Mouse (Mus musculus) adrenal gland, postnatal 4 days (tissue): ENCODE data around the gene Atg9b. TPM values are rescaled to one million over a fixed set of nuclear protein-coding genes. Genes with fewer than 3 reads are reported as not detected.
"Not testable (repeated sequence)": the region's sequence is repeated elsewhere in the genome, so short reads cannot be mapped to it uniquely, and the experiment has no call there.

Experiments used
- DNase-seq, 2 experiments: peaks; one replicate each; pipeline ENCODE4 v3.0.0; 2021 to 2022; ENCODE audit warnings: low spot score in 2 of 2, mixed read lengths in 2 of 2
- total RNA-seq, 2 experiments: library from RNA; stranded (reverse); gene quantifications; 2 replicates each; pipeline ENCODE4 v1.2.3; 2021

Gene Atg9b
- total RNA-seq, 2 experiments from 2014 or later = 0.42 to 0.62 TPM

GRCm38 (mm10) chr5:24405389-24405876 is 13.5 kb upstream of the Atg9b start:
- no peak for DNase-seq

GRCm38 (mm10) chr5:24404594-24405360 is 12.8 kb upstream of the Atg9b start:
- DNase-seq = no peak

GRCm38 (mm10) chr5:24401969-24402368 is 10.0 kb upstream of the Atg9b start:
- DNase-seq = no peak

GRCm38 (mm10) chr5:24400911-24401605 is 9.1 kb upstream of the Atg9b start:
- no peak for DNase-seq

- no peak for DNase-seq
These were observed 8.4 kb upstream of the Atg9b start for GRCm38 (mm10) chr5:24400362-24400761.

GRCm38 (mm10) chr5:24399686-24400085 is 7.7 kb upstream of the Atg9b start:
- no peak for DNase-seq

GRCm38 (mm10) chr5:24396254-24396653 is 4.3 kb upstream of the Atg9b start:
- DNase-seq = not testable (repeated sequence)

GRCm38 (mm10) chr5:24394165-24394894 is 2.4 kb upstream of the Atg9b start:
- DNase-seq = peak; percentile 82 to 90

GRCm38 (mm10) chr5:24393392-24393997 is 1.6 kb upstream of the Atg9b start, which contains the start of gene Abcb8:
Gene Abcb8, plus strand, starts transcription at chr5:24393663.
- peak; percentile 50 to 76 for DNase-seq

- no peak for DNase-seq
These were observed 781 bp upstream of the Atg9b start for GRCm38 (mm10) chr5:24392724-24393123.

- no peak for DNase-seq
These were observed 2.3 kb downstream of the Atg9b start for GRCm38 (mm10) chr5:24389658-24390020.

- DNase-seq = no peak
These were observed 2.8 kb downstream of the Atg9b start for GRCm38 (mm10) chr5:24389011-24389657.

GRCm38 (mm10) chr5:24388246-24388915 is 3.6 kb downstream of the Atg9b start:
- no peak for DNase-seq

GRCm38 (mm10) chr5:24387264-24388241 is 4.4 kb downstream of the Atg9b start:
- DNase-seq = no peak

- DNase-seq = no peak
These were observed 5.9 kb downstream of the Atg9b start for GRCm38 (mm10) chr5:24385887-24386550.

GRCm38 (mm10) chr5:24385374-24385773 is 6.6 kb downstream of the Atg9b start:
- DNase-seq = no peak

GRCm38 (mm10) chr5:24384407-24384806 is 7.5 kb downstream of the Atg9b start:
- no peak for DNase-seq
